Mouse (Mus musculus) liver, embryonic 11.5 days (tissue): Measurements from ENCODE around the gene Pdgfc. TPM values are rescaled to one million over a fixed set of nuclear protein-coding genes. Genes with fewer than 3 reads are reported as not detected.

Experiments
- ATAC-seq: fragments of 200-750 bp; cut with Nextera tagmentation; replicated peaks from 2 replicates; pipeline ENCODE4 v1.8.0; 2017; ENCODE audit warnings: moderate number of reproducible peaks, mild to moderate bottlenecking, moderate TSS enrichment, moderate library complexity; ENCODE audit not compliant: low FRiP score
- DNase-seq: peaks from one replicate; pipeline ENCODE4 v3.0.0-alpha.2; 2017; ENCODE audit warnings: low spot score
- H3K27ac ChIP-seq: fragments of 300-500 bp; sonication (generic); 2 replicates; pipeline ENCODE4 v1.5.1; 2014; ENCODE audit warnings: mild to moderate bottlenecking, low read depth, low read length, control low read depth
- H3K27me3 ChIP-seq: fragments of 300-500 bp; sonication (generic); replicated peaks from 2 replicates; pipeline ENCODE4 v1.6.1; 2014; ENCODE audit warnings: low read length, mixed read lengths; ENCODE audit not compliant: control insufficient read depth, insufficient read depth
- H3K36me3 ChIP-seq: fragments of 300-500 bp; sonication (generic); 2 replicates; pipeline ENCODE4 v1.6.1; 2014; ENCODE audit warnings: mild to moderate bottlenecking, low read length, moderate library complexity, mixed read lengths; ENCODE audit not compliant: control insufficient read depth, insufficient read depth
- H3K4me1 ChIP-seq: fragments of 300-500 bp; sonication (generic); replicated peaks from 2 replicates; pipeline ENCODE4 v1.6.1; 2014; ENCODE audit warnings: low read length, mixed read lengths; ENCODE audit not compliant: control insufficient read depth, insufficient read depth
- H3K4me2 ChIP-seq: fragments of 300-500 bp; sonication (generic); 2 replicates; pipeline ENCODE4 v1.6.1; 2014; ENCODE audit warnings: mild to moderate bottlenecking, control low read depth, moderate library complexity
- H3K4me3 ChIP-seq: fragments of 300-500 bp; sonication (generic); 2 replicates; pipeline ENCODE4 v1.5.1; 2014; ENCODE audit warnings: low read depth, low read length, control low read depth
- H3K9ac ChIP-seq: fragments of 300-500 bp; sonication (generic); 2 replicates; pipeline ENCODE4 v1.6.1; 2014; ENCODE audit warnings: low read depth, low read length, control low read depth
- H3K9me3 ChIP-seq: fragments of 300-500 bp; sonication (generic); 2 replicates; pipeline ENCODE4 v1.6.1; 2016; ENCODE audit warnings: low read length, inconsistent platforms, mixed read lengths; ENCODE audit not compliant: control insufficient read depth
- WGBS: fragments of 180-500 bp; shearing (Covaris S2); extraction: QIAGEN DNeasy Blood & Tissue Kit; methylation state at CpG from one replicate; pipeline ENCODE4 v1.1.7; 2014; 5-methylcytosine and 5-hydroxymethylcytosine counted together
- polyA plus RNA-seq: library from polyadenylated mRNA; unstranded; fragments of >200 nt; fragmentation: Nextera tagmentation; extraction: Ambion mirVana; gene quantifications from 2 replicates; pipeline ENCODE4 v1.2.1, GENCODE M21; 2014

The Pdgfc gene
- polyA plus RNA-seq, 1 experiment from 2014 or later: 11.8 TPM

GRCm38 (mm10) chr3:81242697-81243590, 206.7 kb downstream of the Pdgfc start:
- H3K4me3 ChIP-seq: no peak overlapping the region
- no peaks in the 10 kb centered on the region for H3K9me3 ChIP-seq
- no peaks in the 10 kb centered on the region for H3K36me3 ChIP-seq
- no peak overlapping the region for H3K9ac ChIP-seq
- no peak for ATAC-seq
- no peaks in the 10 kb centered on the region for H3K27me3 ChIP-seq
- no peak overlapping the region for H3K4me2 ChIP-seq
- DNase-seq: no peak
- no peaks in the 10 kb centered on the region for H3K4me1 ChIP-seq
- 56% methylated on average over 7 of the region's 7 CpGs for WGBS
- no peak overlapping the region for H3K27ac ChIP-seq

GRCm38 (mm10) chr3:81243591-81243990, 207.4 kb downstream of the Pdgfc start:
- Histone ChIP-seq H3K9ac (no peak overlapping the region), H3K4me1 (no peaks in the 10 kb centered on the region), H3K9me3 (no peaks in the 10 kb centered on the region), H3K36me3 (no peaks in the 10 kb centered on the region), H3K4me2 (no peak overlapping the region), H3K27ac (no peak overlapping the region), H3K4me3 (no peak overlapping the region), H3K27me3 (no peaks in the 10 kb centered on the region)
- DNase-seq: no peak
- ATAC-seq: no peak
- 73% methylated on average over 6 of the region's 6 CpGs for WGBS

- Histone ChIP-seq H3K4me2 (no peak overlapping the region), H3K27me3 (no peaks in the 10 kb centered on the region), H3K27ac (no peak overlapping the region), H3K4me1 (no peaks in the 10 kb centered on the region), H3K9me3 (no peaks in the 10 kb centered on the region), H3K4me3 (no peak overlapping the region), H3K9ac (no peak overlapping the region), H3K36me3 (no peaks in the 10 kb centered on the region)
- no peak for ATAC-seq
- DNase-seq: no peak
- WGBS: 74% methylated on average over 1 of the region's 1 CpGs
Measured at GRCm38 (mm10) chr3:81262801-81263200, 226.6 kb downstream of the Pdgfc start.

Other genes with a start within 250 kb of the Pdgfc start
- gene Gria2, start 233.6 kb upstream of the Pdgfc start, polyA plus RNA-seq: 1.5 and 1.8 TPM in 2 replicates
- gene Glrb, start 122.8 kb upstream of the Pdgfc start, polyA plus RNA-seq: 2.4 and 3.8 TPM in 2 replicates